Mouse (Mus musculus) forebrain, embryonic 16.5 days (tissue): ENCODE data around the gene Olfr799. TPM values are rescaled to one million over a fixed set of nuclear protein-coding genes. Genes with fewer than 3 reads are reported as not detected.

Experiments used
- ATAC-seq: fragments of 200-750 bp; cut with Nextera tagmentation; 2 replicates; pipeline ENCODE4 v1.8.0; 2017; ENCODE audit warnings: mild to moderate bottlenecking, moderate library complexity
- H3K27ac ChIP-seq: fragments of 300-500 bp; sonication (generic); 2 replicates; pipeline ENCODE4 v1.5.1; 2014; ENCODE audit warnings: low read length, control low read depth
- H3K27me3 ChIP-seq: fragments of 300-500 bp; sonication (generic); replicated peaks from 2 replicates; pipeline ENCODE4 v1.6.1; 2014; ENCODE audit warnings: low read length; ENCODE audit not compliant: control insufficient read depth, insufficient read depth
- H3K36me3 ChIP-seq: fragments of 300-500 bp; sonication (generic); 2 replicates; pipeline ENCODE4 v1.6.1; 2014; ENCODE audit not compliant: control insufficient read depth, insufficient read depth
- H3K4me1 ChIP-seq: fragments of 300-500 bp; sonication (generic); replicated peaks from 2 replicates; pipeline ENCODE4 v1.6.1; 2014; ENCODE audit warnings: low read length; ENCODE audit not compliant: control insufficient read depth, insufficient read depth
- H3K4me2 ChIP-seq: fragments of 300-500 bp; sonication (generic); 2 replicates; pipeline ENCODE4 v1.6.1; 2014; ENCODE audit warnings: mild to moderate bottlenecking, low read length, control low read depth
- H3K4me3 ChIP-seq: fragments of 300-500 bp; sonication (generic); replicated peaks from 2 replicates; pipeline ENCODE4 v1.5.1; 2014; ENCODE audit warnings: mild to moderate bottlenecking, low read length, control low read depth
- H3K9ac ChIP-seq: fragments of 300-500 bp; sonication (generic); replicated peaks from 2 replicates; pipeline ENCODE4 v1.6.1; 2014; ENCODE audit warnings: low read depth, low read length, control low read depth
- H3K9me3 ChIP-seq: fragments of 300-500 bp; sonication (generic); 2 replicates; pipeline ENCODE4 v1.6.1; 2016; ENCODE audit warnings: low read length; ENCODE audit not compliant: control insufficient read depth
- WGBS: fragments of 180-500 bp; shearing (Covaris S2); extraction: QIAGEN DNeasy Blood & Tissue Kit; methylation state at CpG from one replicate; pipeline ENCODE4 v1.1.7; 2014; 5-methylcytosine and 5-hydroxymethylcytosine counted together
- polyA plus RNA-seq: library from polyadenylated mRNA; unstranded; fragments of >200 nt; fragmentation: Nextera tagmentation; extraction: Ambion mirVana; gene quantifications from 2 replicates; pipeline ENCODE4 v1.2.1, GENCODE M21; 2015

The Olfr799 gene
- not detected in 2 replicates for polyA plus RNA-seq

- Histone ChIP-seq H3K4me1 (no peaks in the 10 kb centered on the region), H3K27ac (no peak within 1 kb of the TSS), H3K36me3 (no peaks in the 10 kb centered on the region), H3K4me2 (no peak within 1 kb of the TSS), H3K9me3 (no peaks in the 10 kb centered on the region), H3K4me3 (no peak within 1 kb of the TSS), H3K27me3 (no peaks in the 10 kb centered on the region), H3K9ac (no peak within 1 kb of the TSS)
- ATAC-seq = no peak
- 31% methylated on average over 1 of the region's 1 CpGs for WGBS
Observed at GRCm38 (mm10) chr10:129637184-129637583, at the start of gene Olfr799. TSS of gene Olfr799 (plus strand) at chr10:129637484.

DNA sequence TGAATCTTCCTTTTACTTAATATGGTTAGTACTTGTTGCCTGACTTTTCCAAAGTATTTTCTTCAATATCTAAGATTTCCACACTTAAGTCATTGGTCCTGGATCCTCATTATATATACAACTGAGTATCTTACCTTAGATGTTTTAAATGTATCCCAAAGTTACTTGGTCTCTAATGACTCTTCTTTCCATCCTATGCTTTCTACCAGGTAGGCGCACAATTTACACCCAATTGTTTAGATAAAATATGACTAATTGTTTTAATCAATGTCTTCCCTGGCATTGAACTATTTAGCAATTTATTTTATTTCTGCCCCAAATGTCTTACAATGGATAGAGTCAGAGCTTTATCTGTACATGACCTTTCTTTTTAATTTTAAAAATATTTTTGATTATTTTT lies 24.8 kb upstream of the Olfr799 start, which contains the start of gene Olfr796:
Gene Olfr796, minus strand, starts transcription at position 101 of the 400 bp plus-strand sequence.
- H3K27me3 ChIP-seq = no peaks in the 10 kb centered on the region
- no peaks in the 10 kb centered on the region for H3K4me1 ChIP-seq
- WGBS = 94% methylated on average over 1 of the region's 1 CpGs
- H3K4me3 ChIP-seq = no peak within 1 kb of the TSS
- no peaks in the 10 kb centered on the region for H3K9me3 ChIP-seq
- no peak within 1 kb of the TSS for H3K4me2 ChIP-seq
- no peak for ATAC-seq
- no peaks in the 10 kb centered on the region for H3K36me3 ChIP-seq
- no peak within 1 kb of the TSS for H3K27ac ChIP-seq
- H3K9ac ChIP-seq = no peak within 1 kb of the TSS

GRCm38 (mm10) chr10:129621724-129622123 lies 15.6 kb upstream of the Olfr799 start:
- 0 out of 2 replicates have a peak, but pooled peaks have one; percentile 31 for ATAC-seq
- no peaks in the 10 kb centered on the region for H3K9me3 ChIP-seq
- H3K4me2 ChIP-seq = no peak overlapping the region
- no peak overlapping the region for H3K27ac ChIP-seq
- H3K9ac ChIP-seq = no peak overlapping the region
- 4% methylated on average over 1 of the region's 1 CpGs for WGBS
- H3K36me3 ChIP-seq = no peaks in the 10 kb centered on the region
- no peaks in the 10 kb centered on the region for H3K27me3 ChIP-seq
- no peak overlapping the region for H3K4me3 ChIP-seq
- no peaks in the 10 kb centered on the region for H3K4me1 ChIP-seq

DNA sequence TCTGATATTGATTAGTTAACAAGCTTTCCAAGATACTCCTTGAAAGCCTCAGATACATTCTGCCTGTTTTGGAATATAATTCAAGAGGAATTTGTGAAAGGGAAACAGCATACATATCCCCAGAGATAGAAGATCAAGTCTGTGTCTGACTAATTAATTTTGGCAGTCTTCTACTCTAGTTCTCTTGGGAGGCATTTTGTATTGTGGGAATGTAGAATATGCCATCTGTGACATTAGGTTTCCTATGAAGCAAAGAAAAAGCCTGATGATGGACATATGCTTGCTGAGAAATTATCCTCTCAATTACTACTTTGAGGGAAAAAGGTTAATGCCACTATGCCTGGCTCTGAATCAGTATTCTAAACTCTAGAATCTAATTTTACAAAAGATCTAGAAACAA lies 14.0 kb upstream of the Olfr799 start:
- Histone ChIP-seq H3K4me3 (no peak overlapping the region), H3K27ac (no peak overlapping the region), H3K27me3 (no peaks in the 10 kb centered on the region), H3K4me2 (no peak overlapping the region), H3K4me1 (no peaks in the 10 kb centered on the region), H3K9me3 (no peaks in the 10 kb centered on the region), H3K36me3 (no peaks in the 10 kb centered on the region), H3K9ac (no peak overlapping the region)
- ATAC-seq = peak; percentile 49; the same call in 1 of the 2 replicates

DNA sequence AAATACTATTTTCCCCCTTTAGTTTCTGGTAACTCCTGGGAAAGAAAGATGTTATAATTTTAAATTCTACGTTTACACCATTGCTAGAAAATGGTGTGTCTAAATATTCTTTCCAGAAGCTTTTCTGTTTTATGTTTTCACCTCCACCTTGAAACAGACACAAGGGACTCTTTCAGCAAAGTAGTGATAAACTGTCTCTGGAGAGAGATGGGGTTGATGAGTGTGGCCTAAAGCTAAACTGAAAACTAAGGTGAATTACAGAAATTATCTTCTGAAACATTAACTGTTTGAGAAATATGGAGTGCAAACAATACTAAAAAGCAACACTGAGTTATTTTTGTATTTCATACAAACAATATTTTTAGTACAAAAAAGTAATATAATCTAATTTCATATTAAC lies 9.4 kb upstream of the Olfr799 start, which contains the start of gene Olfr798:
Gene Olfr798, minus strand, starts transcription at position 101 of the 400 bp plus-strand sequence.
- ATAC-seq = no peak
- H3K27me3 ChIP-seq = no peaks in the 10 kb centered on the region
- no peak within 1 kb of the TSS for H3K4me2 ChIP-seq
- WGBS = 84% methylated on average over 1 of the region's 1 CpGs
- H3K9me3 ChIP-seq = no peaks in the 10 kb centered on the region
- H3K27ac ChIP-seq = no peak within 1 kb of the TSS
- H3K4me1 ChIP-seq = no peaks in the 10 kb centered on the region
- no peak within 1 kb of the TSS for H3K4me3 ChIP-seq
- H3K36me3 ChIP-seq = no peaks in the 10 kb centered on the region
- no peak within 1 kb of the TSS for H3K9ac ChIP-seq

DNA sequence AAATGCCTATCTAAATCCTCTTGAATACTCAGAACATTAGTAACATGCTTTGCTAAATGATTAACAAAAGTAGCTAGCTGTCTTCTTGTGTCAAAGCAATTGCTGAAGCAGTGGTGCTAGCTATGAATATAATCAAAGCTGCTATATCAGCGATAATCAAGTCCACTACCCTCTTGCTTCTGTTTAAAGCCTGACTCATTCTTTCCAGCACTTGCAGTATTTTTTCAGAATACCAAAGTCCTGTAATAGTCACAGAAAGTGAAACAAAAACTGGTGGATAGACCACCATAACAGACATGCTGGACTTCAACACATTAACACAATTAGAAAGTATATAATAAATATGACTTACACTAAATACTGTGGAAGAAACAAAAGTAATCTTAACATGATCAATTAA lies 14.5 kb downstream of the Olfr799 start:
- no peak overlapping the region for H3K9ac ChIP-seq
- 90% methylated on average over 1 of the region's 1 CpGs for WGBS
- no peaks in the 10 kb centered on the region for H3K4me1 ChIP-seq
- H3K27me3 ChIP-seq = no peaks in the 10 kb centered on the region
- no peaks in the 10 kb centered on the region for H3K9me3 ChIP-seq
- H3K36me3 ChIP-seq = no peaks in the 10 kb centered on the region
- H3K4me3 ChIP-seq = no peak overlapping the region
- no peak overlapping the region for H3K4me2 ChIP-seq
- H3K27ac ChIP-seq = no peak overlapping the region
- no peak for ATAC-seq

DNA sequence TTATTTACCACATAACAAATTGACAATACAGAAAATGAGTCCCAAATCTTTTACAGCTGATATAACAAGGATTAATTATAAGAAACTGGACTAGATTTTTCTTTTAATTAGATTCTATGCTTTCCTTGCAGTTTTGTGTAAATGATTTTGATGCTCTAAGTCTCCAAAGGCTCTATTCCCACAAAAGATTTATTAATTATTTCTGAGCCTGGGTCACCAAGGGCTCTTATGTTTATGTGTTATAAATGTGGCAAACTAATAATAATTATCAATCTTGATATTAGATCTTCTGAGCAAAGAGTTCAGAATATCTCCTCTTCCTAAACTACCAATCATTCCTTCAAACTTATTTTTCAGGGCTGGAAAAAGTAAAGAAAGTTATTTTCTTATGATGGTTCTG lies 20.1 kb downstream of the Olfr799 start, which contains the start of gene Olfr800:
Gene Olfr800, plus strand, starts transcription at position 301 of the 400 bp plus-strand sequence.
- Histone ChIP-seq H3K4me1 (no peaks in the 10 kb centered on the region), H3K27me3 (no peaks in the 10 kb centered on the region), H3K4me2 (no peak within 1 kb of the TSS), H3K27ac (no peak within 1 kb of the TSS), H3K9ac (no peak within 1 kb of the TSS), H3K4me3 (no peak within 1 kb of the TSS), H3K9me3 (no peaks in the 10 kb centered on the region), H3K36me3 (no peaks in the 10 kb centered on the region)
- no peak for ATAC-seq

DNA sequence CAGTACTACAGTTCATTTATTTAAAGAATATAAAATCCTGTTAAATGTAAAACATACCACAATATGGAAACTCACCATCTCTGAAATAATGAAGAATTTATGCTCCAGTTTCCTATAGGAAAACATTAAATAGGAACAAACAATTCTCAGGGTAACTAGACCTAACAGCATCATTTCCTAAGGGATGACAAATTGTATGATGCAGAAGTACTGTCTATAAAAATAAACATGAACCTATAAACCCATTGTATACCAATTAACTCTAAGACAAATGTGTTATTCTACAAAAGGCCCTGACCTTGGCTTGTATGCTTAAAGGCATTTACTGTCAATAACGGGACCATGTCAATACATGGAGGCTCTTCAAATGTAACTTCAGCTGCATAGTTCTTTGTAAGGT lies 36.5 kb downstream of the Olfr799 start, which contains the start of gene Olfr801:
Gene Olfr801, minus strand, starts transcription at position 101 of the 400 bp plus-strand sequence.
- Histone ChIP-seq H3K4me3 (no peak within 1 kb of the TSS), H3K27ac (no peak within 1 kb of the TSS), H3K9me3 (no peaks in the 10 kb centered on the region), H3K4me2 (no peak within 1 kb of the TSS), H3K36me3 (no peaks in the 10 kb centered on the region), H3K27me3 (no peaks in the 10 kb centered on the region), H3K4me1 (no peaks in the 10 kb centered on the region), H3K9ac (no peak within 1 kb of the TSS)
- ATAC-seq = no peak
- 81% methylated on average over 1 of the region's 1 CpGs for WGBS

- Histone ChIP-seq H3K4me3 (no peak within 1 kb of the TSS), H3K36me3 (no peaks in the 10 kb centered on the region), H3K27me3 (no peaks in the 10 kb centered on the region), H3K4me1 (no peaks in the 10 kb centered on the region), H3K9ac (no peak within 1 kb of the TSS), H3K9me3 (no peaks in the 10 kb centered on the region), H3K4me2 (no peak within 1 kb of the TSS), H3K27ac (no peak within 1 kb of the TSS)
- ATAC-seq = no peak
- 74% methylated on average over 1 of the region's 1 CpGs for WGBS
Observed at GRCm38 (mm10) chr10:129688069-129688468, 50.8 kb downstream of the Olfr799 start, which contains the start of gene Olfr802. TSS of gene Olfr802 (minus strand) at chr10:129688169.

DNA sequence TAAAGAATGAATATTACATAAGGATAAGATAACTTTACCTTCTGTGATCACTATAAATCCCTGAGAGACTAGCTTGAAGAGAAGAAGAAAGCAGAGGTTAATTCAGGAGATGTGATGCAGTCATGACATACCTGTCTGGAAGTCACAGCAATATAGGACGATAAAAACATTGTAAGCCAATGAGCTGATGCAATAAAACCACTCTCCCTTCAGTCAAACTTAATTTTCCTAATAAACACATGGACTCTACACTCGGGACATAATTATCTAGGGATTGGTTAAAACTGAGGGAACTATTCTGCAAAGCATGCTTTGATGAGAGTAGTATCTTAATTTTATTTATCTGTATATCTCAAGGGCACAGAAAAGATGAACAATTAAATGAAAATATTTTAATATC lies 56.9 kb downstream of the Olfr799 start, which contains the start of gene Olfr803:
Gene Olfr803, minus strand, starts transcription at position 101 of the 400 bp plus-strand sequence.
- no peak within 1 kb of the TSS for H3K27ac ChIP-seq
- no peaks in the 10 kb centered on the region for H3K4me1 ChIP-seq
- H3K36me3 ChIP-seq = no peaks in the 10 kb centered on the region
- no peak within 1 kb of the TSS for H3K4me2 ChIP-seq
- no peaks in the 10 kb centered on the region for H3K27me3 ChIP-seq
- no peak within 1 kb of the TSS for H3K9ac ChIP-seq
- H3K4me3 ChIP-seq = no peak within 1 kb of the TSS
- 87% methylated on average over 2 of the region's 2 CpGs for WGBS
- no peaks in the 10 kb centered on the region for H3K9me3 ChIP-seq
- ATAC-seq = no peak
